Mouse (Mus musculus): ENCODE results near the gene Pja2. TPM values are rescaled to one million over a fixed set of nuclear protein-coding genes. Genes with fewer than 3 reads are reported as not detected.

Pja2 gene
- polyA plus RNA-seq, 1 experiment = 11.8 TPM

DNA sequence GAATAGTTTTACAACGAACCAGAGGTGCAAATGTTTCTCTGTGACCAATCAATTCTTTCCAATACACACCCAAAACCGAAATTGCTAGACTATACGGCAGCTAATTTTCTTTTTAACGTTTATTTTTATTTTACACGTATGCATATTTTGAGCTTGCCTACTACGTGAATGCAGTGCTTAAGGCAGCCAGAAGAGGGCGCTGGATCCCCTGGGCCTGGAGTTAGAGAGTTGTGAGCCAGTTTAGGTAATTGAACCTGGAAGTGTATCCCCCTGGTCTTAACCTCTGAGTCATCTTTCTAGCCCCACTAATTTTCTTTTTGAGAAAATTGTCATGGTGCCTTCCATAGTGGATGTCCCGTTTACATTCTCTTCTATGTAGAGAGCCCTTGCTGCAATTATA is 100.5 kb downstream of the Pja2 start:
- no peak overlapping the region for H3K4me3 ChIP-seq (replicated peaks; ENCODE audit: control insufficient read depth, low read depth, low read length)
- WGBS = 72% methylated on average over 8 of the region's 8 CpGs
- no peak overlapping the region for H3K27ac ChIP-seq (ENCODE audit: control insufficient read depth, insufficient read depth, low read depth, low read length, poor library complexity)
- TF ChIP-seq POLR2A (IDR thresholded peaks at IDR 0.05; ENCODE audit: borderline replicate concordance, control insufficient read depth, low read depth, low read length) (no peak), CTCF (IDR thresholded peaks at IDR 0.05; ENCODE audit: control insufficient read depth, insufficient read depth, low read length) (peak; percentile 60)
- H3K4me1 ChIP-seq (ENCODE audit: control insufficient read depth, insufficient read depth, low read length) = no peaks in the 10 kb centered on the region

Measured in bone marrow, adult 2 months (tissue).